Mouse (Mus musculus): Measurements from ENCODE around the gene Ddx3y.

GRCm38 (mm10) chrY:1245426-1245863 lies 41.0 kb downstream of the Ddx3y start, which contains the start of gene Uty:
- TF ChIP-seq CTCF (IDR thresholded peaks at IDR 0.05; ENCODE audit: extremely low read depth, insufficient read depth, low read length) (no peak), POLR2A (IDR thresholded peaks at IDR 0.05; ENCODE audit: extremely low read depth, insufficient read depth, low read length) (no peak)
